Mouse (Mus musculus) ovary, postnatal 36 days (tissue): ENCODE data around the gene Fam3b.

Experiments
- DNase-seq: peaks from one replicate; pipeline ENCODE4 v3.0.0; 2022; ENCODE audit warnings: low spot score, mixed read lengths

Fam3b gene

DNA sequence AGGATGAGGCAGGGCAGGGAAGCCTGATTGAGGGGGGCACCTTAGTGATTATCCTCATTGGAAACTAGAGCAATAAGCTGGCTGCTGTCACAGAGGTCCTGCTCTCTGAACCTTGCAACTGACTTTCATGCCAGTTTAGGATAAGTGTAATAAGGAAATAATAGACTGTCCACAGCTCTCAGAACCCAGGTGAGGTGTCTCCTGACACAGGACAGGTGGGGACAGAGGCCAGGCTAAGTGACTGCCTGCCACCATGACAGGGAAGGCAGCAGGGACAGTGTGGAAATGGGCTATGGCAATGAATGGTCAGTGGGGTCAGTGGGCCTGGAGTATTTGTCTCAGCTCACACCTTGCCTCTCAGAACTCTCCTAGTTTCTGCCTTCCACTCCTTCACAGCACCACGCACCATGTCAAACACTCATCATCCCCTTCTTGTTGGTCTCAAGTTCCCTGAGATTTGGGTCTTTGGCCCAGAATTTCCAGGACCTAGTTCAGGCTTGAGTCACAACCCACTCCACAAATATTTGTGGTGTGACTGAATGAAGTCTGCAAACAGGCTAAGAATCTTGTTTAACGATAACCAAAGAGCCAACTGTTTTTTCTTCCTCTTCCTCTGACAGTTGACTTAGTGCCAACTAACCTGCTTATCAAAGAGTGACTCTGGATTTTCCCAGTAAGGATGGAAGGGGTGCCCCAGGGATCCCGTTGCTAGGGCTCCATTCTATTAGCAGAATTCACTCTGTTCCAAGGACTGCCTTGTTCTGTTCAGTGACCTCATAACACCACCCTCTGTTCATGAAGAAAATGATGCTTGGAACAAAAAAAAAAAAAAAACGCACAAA, at the start of gene Fam3b:
Fam3b (minus strand) TSS at position 718 of the 842 bp plus-strand sequence.
- no peak for DNase-seq

- no peak for DNase-seq
Observed at GRCm38 (mm10) chr16:97544340-97544739, 29.7 kb upstream of the Fam3b start.

GRCm38 (mm10) chr16:97536859-97537258, 22.2 kb upstream of the Fam3b start:
- DNase-seq, result no peak

DNA sequence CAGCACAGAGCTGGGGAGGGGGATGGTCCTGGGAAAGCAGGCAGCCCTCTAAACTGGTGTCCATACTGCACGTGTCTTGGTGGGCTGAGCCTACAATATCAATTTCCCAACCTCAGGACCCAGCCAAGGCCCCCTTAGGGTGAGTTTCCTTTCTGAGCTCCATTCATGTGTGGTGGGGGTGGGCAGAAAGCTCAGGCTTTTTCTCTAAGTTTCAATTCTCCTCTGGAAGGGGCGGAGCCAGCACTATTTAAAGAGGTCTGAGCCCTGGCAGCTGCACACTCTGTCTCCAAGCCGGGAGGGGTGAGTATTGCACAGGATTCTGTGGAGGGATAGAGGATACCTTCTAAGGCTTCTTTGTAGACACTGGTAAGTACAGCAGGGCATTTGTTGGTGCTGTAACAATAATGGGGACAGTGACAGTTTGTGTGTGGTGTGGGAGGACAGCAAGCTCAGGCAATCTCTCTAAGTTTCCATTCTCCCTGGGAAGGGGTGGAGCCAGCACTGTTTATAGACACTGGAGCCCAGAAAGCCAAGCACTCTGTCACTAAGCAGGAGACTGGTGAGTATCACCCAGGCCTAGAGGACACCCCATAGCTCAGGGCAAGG, 21.3 kb upstream of the Fam3b start:
- peak; percentile 43 for DNase-seq

GRCm38 (mm10) chr16:97534876-97535461, 20.4 kb upstream of the Fam3b start:
- DNase-seq, result peak; percentile 52

DNA sequence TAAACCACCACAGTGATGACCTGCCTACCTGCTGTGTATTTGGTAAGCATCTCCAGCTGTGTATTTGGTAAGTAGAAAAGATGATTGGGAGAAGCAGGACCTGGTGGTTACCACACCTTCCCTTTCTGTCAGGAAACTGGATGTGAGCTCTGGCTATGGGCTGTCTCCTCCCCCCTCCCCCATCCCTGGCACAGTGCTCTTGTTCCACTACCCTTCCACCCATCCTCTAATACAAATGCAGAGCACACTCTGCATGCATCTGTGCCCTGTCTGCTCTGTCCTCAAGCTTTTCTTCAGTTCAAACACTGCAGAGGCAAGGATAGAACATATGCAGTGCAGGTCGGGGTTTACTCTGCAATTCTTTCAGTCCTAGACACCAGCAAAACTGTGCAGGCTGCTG, 19.8 kb upstream of the Fam3b start:
- DNase-seq, result no peak

GRCm38 (mm10) chr16:97533751-97534150, 19.1 kb upstream of the Fam3b start:
- DNase-seq, result no peak

GRCm38 (mm10) chr16:97533126-97533525, 18.5 kb upstream of the Fam3b start:
- DNase-seq, result no peak

DNA sequence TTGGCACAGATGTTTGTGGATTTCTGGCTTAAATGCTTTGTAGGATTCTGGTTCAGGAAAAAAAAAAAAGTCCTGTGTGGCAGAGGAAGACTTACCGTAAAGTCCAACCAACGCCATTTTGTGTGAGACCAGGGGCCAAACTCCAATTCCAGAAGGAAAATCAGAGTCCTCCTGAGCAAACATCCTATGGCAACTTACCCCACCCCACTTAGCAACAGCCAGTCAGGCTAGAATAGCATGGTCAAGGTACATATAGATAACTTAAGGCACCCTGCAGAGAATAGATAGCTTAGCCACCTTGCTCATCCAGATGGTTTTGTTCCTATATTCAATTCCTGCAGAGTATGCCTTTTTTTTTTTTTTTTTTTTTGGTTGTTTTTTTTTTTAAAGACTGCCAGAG, 14.6 kb upstream of the Fam3b start:
- no peak for DNase-seq

GRCm38 (mm10) chr16:97523024-97523423, 8.4 kb upstream of the Fam3b start:
- peak; percentile 46 for DNase-seq

DNA sequence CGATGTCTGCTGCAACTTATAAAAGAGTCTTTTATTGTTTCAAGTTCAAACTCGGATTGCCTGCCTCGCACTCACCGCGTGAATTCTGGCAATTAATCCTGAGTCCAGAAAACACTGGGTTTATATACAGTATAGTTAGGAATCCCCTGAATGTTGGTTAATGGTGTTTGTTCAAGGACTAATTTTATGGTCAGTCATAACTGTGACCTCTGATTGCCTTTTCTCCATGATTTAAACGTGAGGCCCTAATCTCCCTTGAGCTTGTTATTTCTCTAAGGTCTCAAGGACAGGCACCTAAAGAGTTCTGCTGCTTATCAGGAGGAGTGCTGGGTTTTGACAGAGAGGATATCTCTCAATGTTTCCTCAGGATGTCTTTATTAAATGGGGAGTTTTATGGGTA, 7.4 kb upstream of the Fam3b start:
- no peak for DNase-seq

DNA sequence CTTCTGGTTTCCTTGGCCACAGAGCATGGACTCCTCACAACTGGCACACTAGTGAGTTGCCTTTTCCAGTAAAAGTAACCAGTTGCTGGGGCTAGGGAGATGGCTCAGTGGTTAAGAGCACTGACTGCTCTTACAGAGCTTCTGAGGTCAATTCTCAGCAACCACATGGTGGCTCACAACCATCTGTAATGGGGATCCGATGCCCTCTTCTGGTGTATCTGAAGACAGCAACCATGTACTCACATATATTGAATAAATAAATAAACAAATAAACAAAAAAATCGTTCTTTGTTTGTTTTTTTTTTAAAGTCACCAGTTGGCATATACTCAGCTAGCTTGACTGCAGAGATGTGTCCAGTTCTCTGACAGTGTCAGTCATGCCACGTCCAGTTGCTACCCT, 1.7 kb upstream of the Fam3b start:
- no peak for DNase-seq

- no peak for DNase-seq
Observed at GRCm38 (mm10) chr16:97512347-97512751, 2.3 kb downstream of the Fam3b start.

- DNase-seq, result no peak
Observed at GRCm38 (mm10) chr16:97511495-97511894, 3.1 kb downstream of the Fam3b start.

GRCm38 (mm10) chr16:97510849-97511248, 3.8 kb downstream of the Fam3b start:
- DNase-seq, result no peak

DNA sequence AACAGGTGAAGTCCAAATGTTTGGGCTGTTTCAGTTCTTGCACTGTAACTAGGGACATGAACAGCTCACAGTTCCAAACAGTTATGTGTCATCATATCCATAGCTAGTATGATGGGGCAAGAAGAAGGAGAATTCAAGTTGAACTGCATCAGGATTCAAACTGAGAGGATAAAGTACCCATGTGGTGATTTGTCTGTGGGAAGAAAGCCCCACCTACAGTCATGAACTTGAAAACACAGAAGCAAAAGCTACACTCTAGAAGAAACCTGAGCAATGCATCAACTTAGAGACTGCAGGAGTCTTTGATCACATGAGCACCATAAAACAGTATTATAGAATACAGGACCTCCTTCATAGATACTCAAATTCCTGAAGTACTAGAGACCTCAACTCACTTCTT, 6.8 kb downstream of the Fam3b start:
- no peak for DNase-seq

DNA sequence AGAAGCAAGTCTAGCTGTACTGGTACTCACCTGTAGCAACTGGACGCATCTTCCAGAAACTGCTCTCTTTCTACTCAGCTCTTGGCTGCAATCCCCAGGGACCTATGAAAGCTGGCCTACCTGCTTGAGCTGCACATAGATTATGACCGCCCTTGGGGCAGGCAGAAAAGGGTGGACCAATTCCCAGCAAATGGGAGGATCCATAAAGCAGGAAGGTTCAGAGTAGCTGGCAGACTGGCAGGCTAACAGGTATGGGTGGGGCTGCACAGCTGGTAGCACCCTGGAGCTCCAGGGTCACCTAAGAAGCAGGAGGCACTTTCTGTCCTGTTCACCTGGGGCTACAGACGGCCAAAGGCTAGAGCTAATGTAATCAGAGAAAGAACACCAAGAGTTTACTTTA, 9.8 kb downstream of the Fam3b start:
- no peak for DNase-seq

GRCm38 (mm10) chr16:97503849-97504248, 10.8 kb downstream of the Fam3b start:
- DNase-seq, result no peak

DNA sequence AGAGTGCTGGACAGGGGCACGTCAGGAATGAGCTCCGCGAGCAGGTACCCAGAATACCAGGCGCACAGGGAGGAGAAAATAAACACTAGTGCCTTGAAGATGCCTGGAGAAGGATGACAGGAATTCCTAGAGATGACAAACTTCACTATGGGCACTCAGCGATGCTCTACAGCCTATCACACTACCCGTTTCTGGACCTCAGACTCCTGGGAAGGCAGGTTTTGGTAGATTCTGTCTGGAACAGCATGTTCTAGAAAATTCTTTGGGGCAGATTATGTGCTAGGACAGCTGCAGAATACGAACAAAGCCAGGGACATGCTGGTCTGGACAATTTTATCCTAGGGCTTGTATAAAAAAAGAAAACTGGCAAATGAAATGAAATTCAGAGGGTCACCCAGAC, 13.7 kb downstream of the Fam3b start:
- no peak for DNase-seq

GRCm38 (mm10) chr16:97499450-97499849, 15.2 kb downstream of the Fam3b start:
- DNase-seq, result no peak

GRCm38 (mm10) chr16:97498139-97498538, 16.5 kb downstream of the Fam3b start:
- no peak for DNase-seq

- no peak for DNase-seq
Observed at GRCm38 (mm10) chr16:97497682-97498081, 16.9 kb downstream of the Fam3b start.

GRCm38 (mm10) chr16:97496026-97496425, 18.6 kb downstream of the Fam3b start:
- DNase-seq, result no peak
